Mouse (Mus musculus) thymus, adult 18-20 months (tissue): Measurements from ENCODE around the gene 4933428M09Rik.
"Not testable (repeated sequence)": the region's sequence is repeated elsewhere in the genome, so short reads cannot be mapped to it uniquely, and the experiment has no call there.

Experiments used
- DNase-seq, 2 experiments: peaks; one replicate each; pipeline ENCODE4 v3.0.0; 2022; ENCODE audit warnings: mixed read lengths in 2 of 2

4933428M09Rik gene

DNA sequence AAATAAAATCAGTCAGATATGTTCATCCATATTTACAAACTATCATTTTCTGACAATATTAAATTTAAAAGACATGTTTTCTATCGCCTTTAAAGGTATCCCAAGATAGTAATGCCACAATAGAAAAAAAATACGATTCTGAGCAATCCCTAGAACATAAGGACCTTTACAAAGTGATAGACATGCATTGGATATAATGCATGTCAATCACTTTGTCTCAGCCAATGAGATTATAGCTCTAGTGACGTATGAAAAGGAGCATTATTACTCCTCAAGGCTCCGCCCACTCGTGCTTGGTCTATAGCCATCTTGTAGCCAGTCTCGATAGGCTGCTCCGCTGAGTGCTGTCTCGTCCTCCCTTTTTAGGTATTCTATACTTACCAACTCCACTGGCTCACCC, at the start of gene 4933428M09Rik:
Gene 4933428M09Rik (plus strand): TSS at position 301 of the 400 bp plus-strand sequence.
- no peak for DNase-seq

DNA sequence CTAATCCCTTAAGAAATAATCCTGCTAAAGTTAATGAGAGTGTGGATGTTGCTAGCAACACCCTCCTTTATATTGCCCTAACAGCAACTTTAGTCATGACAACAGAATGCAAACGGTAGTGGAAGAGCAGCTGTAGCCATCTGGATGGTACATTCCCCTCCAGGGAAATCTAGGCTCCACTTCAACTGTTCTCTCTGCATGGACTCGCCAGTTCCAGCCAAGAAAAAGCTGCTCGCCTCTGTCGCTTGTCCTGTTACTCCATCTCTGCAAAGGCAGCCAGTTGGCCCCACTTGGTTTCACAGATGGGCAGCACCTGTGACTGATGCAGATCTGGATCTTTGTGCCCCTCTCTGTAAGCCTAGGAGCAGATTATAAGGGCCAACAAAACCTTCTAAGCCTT, 45.0 kb upstream of the 4933428M09Rik start:
- DNase-seq = no peak

DNA sequence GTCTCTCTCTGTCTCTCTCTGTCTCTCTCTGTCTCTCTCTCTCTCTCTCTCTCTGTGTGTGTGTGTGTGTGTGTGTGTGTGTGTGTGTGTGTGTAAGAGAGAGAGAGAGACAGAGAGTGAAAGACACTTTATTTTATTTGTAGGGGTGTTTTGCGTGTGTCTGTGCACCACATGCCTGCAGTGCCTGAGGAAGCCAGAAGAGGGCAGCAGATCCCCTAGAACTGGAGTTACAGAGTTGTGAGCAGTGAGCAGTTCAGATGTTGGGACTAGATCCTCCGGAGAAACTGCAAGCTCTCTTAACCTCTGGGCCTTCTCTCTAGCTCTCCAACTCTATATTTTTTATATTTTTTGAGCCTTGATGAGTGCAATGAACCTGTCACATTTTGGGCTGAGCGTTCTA, 12.5 kb downstream of the 4933428M09Rik start:
- not testable (repeated sequence) for DNase-seq

DNA sequence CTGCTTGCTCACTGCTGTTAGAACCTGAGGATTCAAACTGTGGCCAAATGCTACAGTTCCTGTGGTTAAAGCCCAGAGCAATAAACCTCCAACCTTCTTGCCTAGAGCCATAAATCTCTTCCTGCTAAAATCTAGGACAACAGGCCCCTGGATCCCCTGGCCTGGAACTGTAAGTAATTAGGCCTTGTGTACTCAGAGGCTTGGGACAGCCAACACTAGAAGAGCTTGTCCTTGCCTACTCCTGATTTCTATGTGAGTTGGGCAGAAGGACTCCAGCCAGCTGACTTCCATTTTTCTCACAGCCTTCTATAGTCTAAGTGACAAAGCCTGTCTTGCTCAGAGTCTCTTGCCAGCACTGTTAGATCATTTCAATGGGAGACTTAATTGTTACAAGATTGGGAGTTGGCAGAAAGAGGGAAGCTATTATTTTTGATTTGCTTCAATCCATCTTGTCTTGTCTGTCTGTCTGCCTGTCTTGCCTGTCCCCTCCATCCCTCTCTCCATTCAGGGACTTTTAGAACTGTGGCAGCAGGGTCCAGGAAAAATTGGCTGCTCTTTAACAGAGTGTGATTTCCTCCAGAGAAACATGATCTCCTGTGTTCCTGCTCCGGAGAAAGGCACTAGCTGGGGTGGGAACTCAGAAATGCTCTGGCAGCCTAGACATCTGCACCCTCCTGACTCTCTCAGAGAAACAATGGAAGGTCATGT, 15.7 kb downstream of the 4933428M09Rik start:
- DNase-seq = no peak

DNA sequence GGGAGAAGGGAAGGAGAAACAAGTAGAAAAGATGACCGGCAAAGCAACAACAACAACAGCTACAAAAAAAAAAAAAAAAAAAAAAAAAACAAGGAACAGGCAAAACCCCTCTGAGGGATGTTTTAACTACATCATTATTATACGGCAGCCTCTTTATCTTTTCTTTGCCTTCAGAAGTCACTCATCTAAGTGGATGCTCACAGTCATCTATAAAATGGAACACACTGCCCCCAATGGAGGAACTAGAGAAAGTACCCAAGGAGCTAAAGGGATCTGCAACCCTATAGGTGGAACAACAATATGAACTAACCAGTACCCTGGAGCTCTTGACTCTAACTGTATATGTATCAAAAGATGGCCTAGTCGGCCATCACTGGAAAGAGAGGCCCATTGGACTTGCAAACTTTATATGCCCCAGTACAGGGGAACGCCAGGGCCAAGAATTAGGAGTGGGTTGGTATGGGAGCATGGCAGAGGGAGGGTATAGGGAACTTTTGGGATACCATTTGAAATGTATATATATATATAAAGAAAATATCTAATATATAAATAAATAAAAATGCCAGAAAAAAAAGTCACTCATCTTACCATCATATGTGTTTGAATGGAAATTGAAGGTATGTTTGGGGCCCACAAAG, 30.3 kb downstream of the 4933428M09Rik start:
- DNase-seq = not testable (repeated sequence)

DNA sequence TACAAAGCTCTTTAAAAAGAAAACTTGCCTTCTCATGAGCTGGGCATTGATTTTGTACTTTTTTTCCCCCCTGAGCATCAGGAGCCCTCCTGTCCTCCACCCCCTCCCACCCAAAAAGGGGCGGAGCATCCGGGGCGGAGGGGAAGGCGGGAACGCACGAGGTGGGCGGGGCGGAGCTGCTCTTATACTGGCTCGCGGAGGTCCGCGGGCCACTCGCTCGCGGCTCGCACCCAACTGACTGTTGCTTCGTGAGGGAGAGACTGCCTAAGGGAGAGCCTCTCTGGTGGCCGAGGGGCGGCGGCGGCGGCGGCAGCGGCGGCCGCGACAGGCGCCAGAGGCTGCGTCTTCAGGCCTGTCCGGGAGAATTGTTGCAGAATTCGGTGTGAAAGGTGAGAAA, 30.8 kb downstream of the 4933428M09Rik start, which contains the start of gene Mum1l1:
Gene Mum1l1 (plus strand): TSS at position 214 of the 397 bp plus-strand sequence.
- DNase-seq = peak; percentile 2 to 9

- no peak for DNase-seq
Measured at GRCm38 (mm10) chrX:139214765-139215164, 35.7 kb downstream of the 4933428M09Rik start.

DNA sequence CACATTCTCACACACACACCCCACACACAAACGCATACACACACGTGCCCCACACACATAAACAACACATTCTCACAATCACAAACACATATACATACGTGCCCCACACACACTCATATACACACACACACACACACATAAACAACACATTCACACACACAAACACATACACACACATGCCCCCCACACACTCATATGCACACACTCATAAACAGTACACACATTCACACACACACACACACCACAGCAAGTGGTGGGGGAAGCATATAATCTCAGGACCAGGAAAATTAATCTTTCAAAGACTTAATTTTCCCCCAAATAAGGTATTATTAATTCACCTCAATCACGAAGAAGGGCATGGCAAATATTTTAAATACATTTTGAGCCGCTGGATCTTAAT, 37.4 kb downstream of the 4933428M09Rik start:
- no peak for DNase-seq

DNA sequence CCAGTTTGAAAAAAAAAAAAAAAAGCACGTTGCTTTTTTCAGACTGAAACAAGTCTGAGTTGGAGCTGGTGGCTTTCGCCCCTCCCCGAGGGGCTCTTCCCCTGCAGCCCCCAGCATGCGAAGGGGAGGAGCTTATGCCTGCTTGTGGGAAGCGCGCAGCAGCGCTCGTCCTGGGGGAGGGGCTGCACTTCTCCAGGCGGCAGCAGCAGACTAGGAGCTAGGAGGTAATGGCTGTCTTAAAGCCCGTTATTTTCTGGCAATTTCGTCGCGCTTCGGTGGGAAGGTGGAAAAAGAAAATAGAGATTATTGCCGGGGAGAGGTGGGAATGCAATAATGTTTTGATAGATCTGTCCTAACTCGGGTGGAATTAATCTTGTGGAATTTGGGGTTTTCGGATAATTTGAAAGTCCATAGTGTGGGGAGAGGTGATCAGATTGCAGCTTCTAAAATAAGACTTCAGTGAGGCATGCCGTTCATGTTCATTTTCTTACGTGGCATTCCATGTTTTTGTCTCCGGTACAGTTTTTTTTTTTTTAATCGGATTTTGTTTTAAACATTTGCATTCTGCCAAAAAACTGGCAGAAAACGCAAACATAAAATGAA, 38.1 kb downstream of the 4933428M09Rik start:
- peak in 1 of 2 experiments; percentile 3 for DNase-seq

DNA sequence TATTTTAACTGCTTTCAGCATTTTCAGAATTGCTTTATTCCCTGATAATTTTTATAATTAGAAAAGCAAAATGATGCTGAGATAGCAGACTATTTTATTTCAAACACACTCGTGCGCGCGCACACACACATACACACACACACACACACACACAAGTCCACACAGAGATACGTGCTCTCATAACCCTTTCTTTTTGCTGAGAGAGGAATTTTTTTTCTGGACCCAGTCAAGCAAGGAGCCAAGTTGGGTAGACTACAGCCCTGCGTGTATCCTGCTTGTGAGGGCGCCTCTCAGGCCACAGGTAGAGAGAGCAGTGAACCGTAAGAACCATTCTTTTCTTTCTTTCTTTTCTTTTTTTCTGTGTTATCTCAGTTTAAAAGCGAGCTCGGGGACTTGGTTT, 38.7 kb downstream of the 4933428M09Rik start:
- no peak for DNase-seq

DNA sequence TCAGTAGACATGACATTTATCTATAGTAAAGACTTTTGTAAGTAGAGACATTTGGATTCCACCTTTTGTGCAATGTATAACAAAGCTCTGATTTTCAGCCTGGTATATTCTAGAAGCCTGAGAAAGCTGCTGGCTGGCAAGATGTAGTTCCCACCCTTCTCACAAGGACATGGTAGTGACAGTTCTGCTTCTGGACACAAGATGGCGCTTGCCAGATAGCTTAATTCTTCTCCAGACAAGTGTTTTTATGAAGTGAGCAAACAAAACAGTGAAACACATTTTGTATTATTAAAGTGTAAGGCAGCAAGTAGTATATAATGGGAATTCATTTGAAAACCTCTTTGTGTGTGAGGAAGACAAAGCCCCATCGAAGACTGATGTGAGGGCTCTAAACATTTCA, 40.0 kb downstream of the 4933428M09Rik start:
- no peak for DNase-seq

- DNase-seq = no peak
Measured at GRCm38 (mm10) chrX:139220830-139221229, 41.8 kb downstream of the 4933428M09Rik start.

- DNase-seq = no peak
Measured at GRCm38 (mm10) chrX:139221893-139222292, 42.9 kb downstream of the 4933428M09Rik start.
